In genomic region chr13:82265170-82265569, GRCm38 (mm10) we compare ENCODE assay signal across 18 mouse cellular contexts.
DNase-seq lines count a peak whose midpoint lies in the region; ATAC-seq and TF ChIP-seq lines count a peak whose summit lies in the region.
"Had no signal": no experiment of that assay in that cellular context is flagged by ENCODE, and none has a peak within 500 bp of the region (broad histone marks: within the 10 kb centered on the region; RNA-seq: fewer than 3 reads in every experiment).

No protein-coding gene starts in this region.

- 22% methylated on average over 3 of the region's 3 CpGs for WGBS in forebrain, embryonic 16.5 days
- WGBS in forebrain, embryonic 13.5 days: 24% methylated on average over 3 of the region's 3 CpGs
- 10% methylated on average over 3 of the region's 3 CpGs for WGBS in midbrain, embryonic 14.5 days
- WGBS in midbrain, embryonic 13.5 days: 12% methylated on average over 3 of the region's 3 CpGs

- no peak overlapping the region for H3K27ac ChIP-seq in forebrain, embryonic 16.5 days (ENCODE audit: low read length)
- no peak overlapping the region for H3K27ac ChIP-seq in forebrain, embryonic 13.5 days
- no peak overlapping the region for H3K27ac ChIP-seq in midbrain, embryonic 14.5 days (replicated peaks; ENCODE audit: low read depth, low read length)
- no peak overlapping the region for H3K27ac ChIP-seq in midbrain, embryonic 13.5 days
- H3K27ac ChIP-seq: embryonic facial prominence, embryonic 10.5 days; hindbrain, embryonic 12.5 days; hindbrain, postnatal 0 days had no signal

- no peak for TF ChIP-seq POLR2A in brain, embryonic 14.5 days (IDR thresholded peaks at IDR 0.05; ENCODE audit: borderline replicate concordance, extremely low read depth, insufficient read depth, insufficient read length, poor library complexity, severe bottlenecking)

- ATAC-seq in forebrain, embryonic 16.5 days: peak; percentile 49
- ATAC-seq in forebrain, embryonic 13.5 days: no peak
- no peak for ATAC-seq in midbrain, embryonic 14.5 days (ENCODE audit: low FRiP score, low TSS enrichment)
- ATAC-seq in midbrain, embryonic 13.5 days: no peak
- ATAC-seq: hindbrain, postnatal 0 days had no signal

- H3K4me2 ChIP-seq in forebrain, embryonic 16.5 days (ENCODE audit: low read length): no peak overlapping the region
- H3K4me2 ChIP-seq in forebrain, embryonic 13.5 days: no peak overlapping the region
- no peak overlapping the region for H3K4me2 ChIP-seq in midbrain, embryonic 14.5 days (ENCODE audit: low read length)
- no peak overlapping the region for H3K4me2 ChIP-seq in midbrain, embryonic 13.5 days (replicated peaks)
- H3K4me2 ChIP-seq: heart, embryonic 12.5 days; hindbrain, embryonic 12.5 days had no signal

- no peak overlapping the region for H3K4me3 ChIP-seq in forebrain, embryonic 16.5 days (replicated peaks; ENCODE audit: low read length)
- H3K4me3 ChIP-seq in forebrain, embryonic 13.5 days: no peak overlapping the region
- no peak overlapping the region for H3K4me3 ChIP-seq in midbrain, embryonic 14.5 days (replicated peaks; ENCODE audit: low read depth, low read length)
- H3K4me3 ChIP-seq in midbrain, embryonic 13.5 days (replicated peaks): no peak overlapping the region
- H3K4me3 ChIP-seq: embryonic facial prominence, embryonic 10.5 days; heart, embryonic 12.5 days; hindbrain, embryonic 12.5 days had no signal

- no peaks in the 10 kb centered on the region for H3K4me1 ChIP-seq in forebrain, embryonic 16.5 days (replicated peaks; ENCODE audit: control insufficient read depth, insufficient read depth, low read length)
- H3K4me1 ChIP-seq in forebrain, embryonic 13.5 days: no peaks in the 10 kb centered on the region
- no peaks in the 10 kb centered on the region for H3K4me1 ChIP-seq in midbrain, embryonic 14.5 days (ENCODE audit: control insufficient read depth, insufficient read depth, low read length)
- 0 out of 2 replicates have a peak, but pooled peaks cover 3% of the 10 kb centered on the region for H3K4me1 ChIP-seq in midbrain, embryonic 13.5 days (replicated peaks)
- H3K4me1 ChIP-seq: heart, embryonic 12.5 days; hindbrain, embryonic 12.5 days had no signal

- no peaks in the 10 kb centered on the region for H3K9me3 ChIP-seq in forebrain, embryonic 16.5 days (ENCODE audit: control insufficient read depth, low read length)
- H3K9me3 ChIP-seq in forebrain, embryonic 13.5 days (replicated peaks): no peaks in the 10 kb centered on the region
- H3K9me3 ChIP-seq in midbrain, embryonic 14.5 days (ENCODE audit: control insufficient read depth, low read length): no peaks in the 10 kb centered on the region
- no peaks in the 10 kb centered on the region for H3K9me3 ChIP-seq in midbrain, embryonic 13.5 days
- H3K9me3 ChIP-seq: embryonic facial prominence, embryonic 10.5 days; heart, embryonic 12.5 days; hindbrain, embryonic 12.5 days had no signal

- no peaks in the 10 kb centered on the region for H3K36me3 ChIP-seq in forebrain, embryonic 16.5 days (ENCODE audit: control insufficient read depth, insufficient read depth)
- no peaks in the 10 kb centered on the region for H3K36me3 ChIP-seq in forebrain, embryonic 13.5 days (ENCODE audit: poor library complexity, severe bottlenecking)
- no peaks in the 10 kb centered on the region for H3K36me3 ChIP-seq in midbrain, embryonic 14.5 days (ENCODE audit: control insufficient read depth, insufficient read depth, low read length)
- H3K36me3 ChIP-seq in midbrain, embryonic 13.5 days: no peaks in the 10 kb centered on the region
- H3K36me3 ChIP-seq: embryonic facial prominence, embryonic 10.5 days; heart, embryonic 12.5 days; hindbrain, embryonic 12.5 days had no signal

- no peak overlapping the region for H3K9ac ChIP-seq in forebrain, embryonic 16.5 days (replicated peaks; ENCODE audit: low read depth, low read length)
- H3K9ac ChIP-seq in forebrain, embryonic 13.5 days: no peak overlapping the region
- H3K9ac ChIP-seq in midbrain, embryonic 14.5 days (replicated peaks; ENCODE audit: low read length): no peak overlapping the region
- H3K9ac ChIP-seq in midbrain, embryonic 13.5 days (replicated peaks): no peak overlapping the region
- H3K9ac ChIP-seq: heart, embryonic 12.5 days; hindbrain, embryonic 12.5 days had no signal

- no peaks in the 10 kb centered on the region for H3K27me3 ChIP-seq in forebrain, embryonic 16.5 days (replicated peaks; ENCODE audit: control insufficient read depth, insufficient read depth, low read length)
- no peaks in the 10 kb centered on the region for H3K27me3 ChIP-seq in forebrain, embryonic 13.5 days
- H3K27me3 ChIP-seq in midbrain, embryonic 14.5 days (ENCODE audit: control insufficient read depth, insufficient read depth, low read length): no peaks in the 10 kb centered on the region
- no peaks in the 10 kb centered on the region for H3K27me3 ChIP-seq in midbrain, embryonic 13.5 days
- H3K27me3 ChIP-seq: CH12.LX; heart, embryonic 12.5 days; hindbrain, embryonic 12.5 days had no signal

- DNase-seq in midbrain, embryonic 14.5 days: peak; percentile 42
- DNase-seq in Muller cell, postnatal 12 days (ENCODE audit: inconsistent ontology term): peak; percentile 45
- peak; percentile 41 for DNase-seq in brain, embryonic 14.5 days (ENCODE audit: low read depth)
- no peak for DNase-seq in adrenal gland, postnatal 10 days
- DNase-seq: adrenal gland, adult 2 months; cerebellum, adult 18-20 months; cerebellum, adult 9-11 months; cerebellum, postnatal 36 days; gastrocnemius, postnatal 14 days; kidney, adult 11 months had no signal

- no peak for TF ChIP-seq CTCF in brain, embryonic 14.5 days (IDR thresholded peaks at IDR 0.05; ENCODE audit: borderline replicate concordance, extremely low read depth, insufficient read depth, insufficient read length)
